Mouse (Mus musculus) olfactory bulb, adult 2 months (tissue): ENCODE data around the gene Tbcc.

Experiments used
- CTCF ChIP-seq: fragments of 200-500 bp; IDR thresholded peaks from 2 replicates; pipeline ENCODE4 v1.5.1; 2012; ENCODE audit warnings: low read depth, mild to moderate bottlenecking, low read length, moderate library complexity; ENCODE audit not compliant: insufficient read depth
- POLR2A ChIP-seq: fragments of 200-500 bp; IDR thresholded peaks from 2 replicates; pipeline ENCODE4 v1.6.1; 2012; ENCODE audit warnings: mild to moderate bottlenecking, low read depth, low read length, moderate library complexity; ENCODE audit not compliant: insufficient read depth

GRCm38 (mm10) chr17:46929897-46930296 lies 39.4 kb downstream of the Tbcc start:
- TF ChIP-seq POLR2A (no peak), CTCF (no peak)
